Mouse (Mus musculus) midbrain, embryonic 13.5 days (tissue): ENCODE measurements around the gene Sptssa. TPM values are rescaled to one million over a fixed set of nuclear protein-coding genes. Genes with fewer than 3 reads are reported as not detected.
A peak's percentile ranks its signal among the peaks of the same experiment; 100 is the strongest.

ENCODE experiments used
- ATAC-seq: fragments of 200-750 bp; cut with Nextera tagmentation; 2 replicates; pipeline ENCODE4 v1.8.0; 2017; ENCODE audit warnings: mild to moderate bottlenecking, moderate TSS enrichment, moderate library complexity
- H3K27ac ChIP-seq: fragments of 300-500 bp; sonication (generic); 2 replicates; pipeline ENCODE4 v1.5.1; 2015; ENCODE audit warnings: inconsistent platforms, mild to moderate bottlenecking, moderate library complexity
- H3K27me3 ChIP-seq: fragments of 300-500 bp; sonication (generic); 2 replicates; pipeline ENCODE4 v1.6.1; 2015; ENCODE audit warnings: mild to moderate bottlenecking, inconsistent platforms
- H3K36me3 ChIP-seq: fragments of 300-500 bp; sonication (generic); 2 replicates; pipeline ENCODE4 v1.6.1; 2015; ENCODE audit warnings: mild to moderate bottlenecking, inconsistent platforms
- H3K4me1 ChIP-seq: fragments of 300-500 bp; sonication (generic); replicated peaks from 2 replicates; pipeline ENCODE4 v1.6.1; 2015; ENCODE audit warnings: inconsistent platforms
- H3K4me2 ChIP-seq: fragments of 300-500 bp; sonication (generic); replicated peaks from 2 replicates; pipeline ENCODE4 v1.6.1; 2015; ENCODE audit warnings: moderate library complexity, mild to moderate bottlenecking, inconsistent platforms
- H3K4me3 ChIP-seq: fragments of 300-500 bp; sonication (generic); replicated peaks from 2 replicates; pipeline ENCODE4 v1.5.1; 2015; ENCODE audit warnings: mild to moderate bottlenecking, inconsistent platforms
- H3K9ac ChIP-seq: fragments of 300-500 bp; sonication (generic); replicated peaks from 2 replicates; pipeline ENCODE4 v1.6.1; 2015; ENCODE audit warnings: mild to moderate bottlenecking, inconsistent platforms
- H3K9me3 ChIP-seq: fragments of 300-500 bp; sonication (generic); 2 replicates; pipeline ENCODE4 v1.6.1; 2016; ENCODE audit warnings: mild to moderate bottlenecking, inconsistent platforms
- WGBS: fragments of 180-500 bp; shearing (Covaris S2); methylation state at CpG from one replicate; pipeline ENCODE4 v1.1.7; 2015; 5-methylcytosine and 5-hydroxymethylcytosine counted together
- polyA plus RNA-seq: library from polyadenylated mRNA; unstranded; fragments of >200 nt; fragmentation: Nextera tagmentation; extraction: Ambion mirVana; gene quantifications from 2 replicates; pipeline ENCODE4 v1.2.1, GENCODE M21; 2015

Sptssa gene
- polyA plus RNA-seq: 174 and 200 TPM in 2 replicates

- ATAC-seq: peak; percentile 100
- no peaks in the 10 kb centered on the region for H3K9me3 ChIP-seq
- H3K4me1 ChIP-seq: peaks cover 34% of the 10 kb centered on the region
- 8% methylated on average over 53 of the region's 53 CpGs for WGBS
- H3K36me3 ChIP-seq: no peaks in the 10 kb centered on the region
- peak within 1 kb of the TSS; percentile 82 for H3K9ac ChIP-seq
- peak within 1 kb of the TSS; percentile 70 for H3K4me2 ChIP-seq
- H3K27ac ChIP-seq: peak within 1 kb of the TSS; percentile 87
- H3K4me3 ChIP-seq: peak within 1 kb of the TSS; percentile 68
- peaks cover 3% of the 10 kb centered on the region; the same call in 1 of the 2 replicates for H3K27me3 ChIP-seq
These were observed at the start of gene Sptssa for GRCm38 (mm10) chr12:54656396-54657171. Sptssa (minus strand) TSS chr12:54656573.

- WGBS: 74% methylated on average over 7 of the region's 7 CpGs
These were observed 43.0 kb upstream of the Sptssa start for GRCm38 (mm10) chr12:54699394-54699793.

GRCm38 (mm10) chr12:54697791-54698250 is 41.4 kb upstream of the Sptssa start:
- H3K27ac ChIP-seq: no peak overlapping the region
- no peak for ATAC-seq
- no peaks in the 10 kb centered on the region for H3K9me3 ChIP-seq
- no peaks in the 10 kb centered on the region for H3K27me3 ChIP-seq
- H3K9ac ChIP-seq: no peak overlapping the region
- 61% methylated on average over 6 of the region's 6 CpGs for WGBS
- no peak overlapping the region for H3K4me3 ChIP-seq
- H3K36me3 ChIP-seq: peaks cover 2% of the 10 kb centered on the region; the same call in 1 of the 2 replicates
- peaks cover 16% of the 10 kb centered on the region for H3K4me1 ChIP-seq
- H3K4me2 ChIP-seq: no peak overlapping the region

More at GRCm38 (mm10) chr12:54699394-54699793, 43.0 kb upstream of the Sptssa start:
- Histone ChIP-seq H3K9me3 (no peaks in the 10 kb centered on the region), H3K9ac (no peak overlapping the region), H3K27me3 (no peaks in the 10 kb centered on the region), H3K4me3 (no peak overlapping the region), H3K4me1 (peaks cover 6% of the 10 kb centered on the region), H3K36me3 (no peaks in the 10 kb centered on the region), H3K27ac (no peak overlapping the region), H3K4me2 (no peak overlapping the region)
- ATAC-seq: no peak

GRCm38 (mm10) chr12:54697003-54697597 is 40.7 kb upstream of the Sptssa start:
- Histone ChIP-seq H3K4me3 (no peak overlapping the region), H3K27ac (peak overlapping the region; percentile 30; the same call in 1 of the 2 replicates)
- peak; percentile 18 for ATAC-seq

GRCm38 (mm10) chr12:54696242-54697002 is 40.0 kb upstream of the Sptssa start:
- H3K4me1 ChIP-seq: peaks cover 16% of the 10 kb centered on the region
- H3K27ac ChIP-seq: peak overlapping the region; percentile 98
- H3K27me3 ChIP-seq: no peaks in the 10 kb centered on the region
- peak overlapping the region; percentile 64 for H3K4me2 ChIP-seq
- H3K9me3 ChIP-seq: no peaks in the 10 kb centered on the region
- peak overlapping the region; percentile 89 for H3K9ac ChIP-seq
- peak overlapping the region; percentile 84 for H3K4me3 ChIP-seq
- peak; percentile 86 for ATAC-seq
- WGBS: under 1% methylated on average over 32 of the region's 32 CpGs
- peaks cover 11% of the 10 kb centered on the region; the same call in 1 of the 2 replicates for H3K36me3 ChIP-seq

More at GRCm38 (mm10) chr12:54697003-54697597, 40.7 kb upstream of the Sptssa start:
- Histone ChIP-seq H3K9ac (no peak overlapping the region), H3K36me3 (peaks cover 8% of the 10 kb centered on the region; the same call in 1 of the 2 replicates), H3K4me2 (no peak overlapping the region), H3K9me3 (no peaks in the 10 kb centered on the region), H3K4me1 (peaks cover 16% of the 10 kb centered on the region), H3K27me3 (no peaks in the 10 kb centered on the region)
- 10% methylated on average over 7 of the region's 7 CpGs for WGBS

GRCm38 (mm10) chr12:54695511-54696241 is 39.3 kb upstream of the Sptssa start, which contains the start of gene Eapp:
Eapp (minus strand) TSS chr12:54695897.
- WGBS: under 1% methylated on average over 57 of the region's 57 CpGs
- peak within 1 kb of the TSS; percentile 64 for H3K4me2 ChIP-seq
- no peaks in the 10 kb centered on the region for H3K9me3 ChIP-seq
- ATAC-seq: peak; percentile 94
- H3K4me1 ChIP-seq: peaks cover 16% of the 10 kb centered on the region
- H3K4me3 ChIP-seq: peak within 1 kb of the TSS; percentile 84
- H3K27me3 ChIP-seq: no peaks in the 10 kb centered on the region
- H3K36me3 ChIP-seq: peaks cover 14% of the 10 kb centered on the region; the same call in 1 of the 2 replicates
- H3K9ac ChIP-seq: peak within 1 kb of the TSS; percentile 89
- H3K27ac ChIP-seq: peak within 1 kb of the TSS; percentile 98

- 39% methylated on average over 12 of the region's 12 CpGs for WGBS
- Histone ChIP-seq H3K27me3 (no peaks in the 10 kb centered on the region), H3K9me3 (no peaks in the 10 kb centered on the region), H3K27ac (peak overlapping the region; percentile 98), H3K4me2 (peak overlapping the region; percentile 64), H3K4me3 (peak overlapping the region; percentile 84), H3K36me3 (peaks cover 21% of the 10 kb centered on the region), H3K9ac (peak overlapping the region; percentile 89), H3K4me1 (peaks cover 16% of the 10 kb centered on the region)
- ATAC-seq: no peak
These were observed 38.6 kb upstream of the Sptssa start for GRCm38 (mm10) chr12:54694847-54695510.

- Histone ChIP-seq H3K36me3 (peaks cover 69% of the 10 kb centered on the region), H3K4me3 (no peak overlapping the region), H3K4me1 (peaks cover 7% of the 10 kb centered on the region; the same call in 1 of the 2 replicates), H3K27me3 (no peaks in the 10 kb centered on the region), H3K9me3 (no peaks in the 10 kb centered on the region), H3K4me2 (no peak overlapping the region), H3K27ac (no peak overlapping the region), H3K9ac (no peak overlapping the region)
- ATAC-seq: no peak
- 94% methylated on average over 5 of the region's 5 CpGs for WGBS
These were observed 32.7 kb upstream of the Sptssa start for GRCm38 (mm10) chr12:54689082-54689481.

- H3K27me3 ChIP-seq: no peaks in the 10 kb centered on the region
- H3K4me3 ChIP-seq: no peak overlapping the region
- no peak overlapping the region for H3K9ac ChIP-seq
- H3K27ac ChIP-seq: no peak overlapping the region
- no peak overlapping the region for H3K4me2 ChIP-seq
- WGBS: 8% methylated on average over 1 of the region's 1 CpGs
- H3K4me1 ChIP-seq: no peaks in the 10 kb centered on the region
- no peak for ATAC-seq
- H3K36me3 ChIP-seq: peaks cover 42% of the 10 kb centered on the region
- no peaks in the 10 kb centered on the region for H3K9me3 ChIP-seq
These were observed 26.8 kb upstream of the Sptssa start for GRCm38 (mm10) chr12:54683182-54683581.

GRCm38 (mm10) chr12:54676709-54677108 is 20.3 kb upstream of the Sptssa start:
- no peak overlapping the region for H3K27ac ChIP-seq
- no peak overlapping the region for H3K4me2 ChIP-seq
- no peak overlapping the region for H3K9ac ChIP-seq
- H3K36me3 ChIP-seq: peaks cover 67% of the 10 kb centered on the region
- no peak for ATAC-seq
- no peak overlapping the region for H3K4me3 ChIP-seq
- H3K4me1 ChIP-seq: no peaks in the 10 kb centered on the region
- H3K9me3 ChIP-seq: no peaks in the 10 kb centered on the region
- 92% methylated on average over 9 of the region's 9 CpGs for WGBS
- no peaks in the 10 kb centered on the region for H3K27me3 ChIP-seq

- H3K9ac ChIP-seq: no peak overlapping the region
- WGBS: 97% methylated on average over 4 of the region's 4 CpGs
- no peaks in the 10 kb centered on the region for H3K9me3 ChIP-seq
- no peak overlapping the region for H3K4me2 ChIP-seq
- no peak overlapping the region for H3K27ac ChIP-seq
- no peak overlapping the region for H3K4me3 ChIP-seq
- no peaks in the 10 kb centered on the region for H3K4me1 ChIP-seq
- H3K27me3 ChIP-seq: no peaks in the 10 kb centered on the region
- no peak for ATAC-seq
- peaks cover 73% of the 10 kb centered on the region for H3K36me3 ChIP-seq
These were observed 19.0 kb upstream of the Sptssa start for GRCm38 (mm10) chr12:54675396-54675795.
